Mouse (Mus musculus) thymus, postnatal 25 days (tissue): ENCODE measurements around the gene Eva1c.
A peak's percentile ranks its signal among the peaks of the same experiment; 100 is the strongest.

Experiments
- DNase-seq: peaks from one replicate; pipeline ENCODE4 v3.0.0; 2022

The Eva1c gene

DNA sequence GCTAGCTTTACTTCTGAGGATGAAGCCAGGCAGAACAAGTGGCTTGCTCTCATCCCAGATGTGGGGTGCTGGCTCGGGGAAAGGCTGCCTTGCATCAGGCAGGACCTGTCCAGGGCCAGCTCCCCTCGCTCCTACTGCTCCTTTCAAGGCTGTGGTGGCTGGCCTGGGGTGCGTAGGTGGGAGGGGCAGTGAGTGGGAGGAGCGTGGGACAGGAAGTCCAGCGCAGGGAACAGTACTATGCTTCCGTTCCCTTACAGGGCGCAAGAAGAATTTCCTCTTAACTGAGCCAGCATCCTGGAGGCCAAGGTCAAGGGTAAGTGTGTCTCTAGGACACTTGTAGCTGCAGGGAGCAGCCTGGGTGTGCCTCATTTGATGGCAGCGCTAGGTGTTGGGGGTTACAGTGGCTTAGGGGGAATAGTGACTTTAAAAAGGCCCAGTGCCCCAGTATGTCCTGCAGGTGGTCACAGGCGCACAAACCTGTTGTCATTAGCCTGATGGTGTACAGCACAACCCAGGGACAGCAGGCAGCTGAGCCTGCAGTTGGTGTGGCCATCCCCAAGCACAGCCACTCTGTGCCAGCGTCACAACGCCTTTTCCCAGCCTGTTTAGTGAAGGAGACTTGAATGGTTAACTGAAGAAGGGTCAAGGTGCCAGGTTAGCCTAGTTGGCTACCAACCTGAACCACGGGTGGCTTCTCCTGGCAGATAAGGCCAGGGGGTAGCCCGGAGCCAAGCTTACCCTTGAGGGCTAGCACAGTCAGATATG is 98.3 kb downstream of the Eva1c start:
- DNase-seq = no peak

DNA sequence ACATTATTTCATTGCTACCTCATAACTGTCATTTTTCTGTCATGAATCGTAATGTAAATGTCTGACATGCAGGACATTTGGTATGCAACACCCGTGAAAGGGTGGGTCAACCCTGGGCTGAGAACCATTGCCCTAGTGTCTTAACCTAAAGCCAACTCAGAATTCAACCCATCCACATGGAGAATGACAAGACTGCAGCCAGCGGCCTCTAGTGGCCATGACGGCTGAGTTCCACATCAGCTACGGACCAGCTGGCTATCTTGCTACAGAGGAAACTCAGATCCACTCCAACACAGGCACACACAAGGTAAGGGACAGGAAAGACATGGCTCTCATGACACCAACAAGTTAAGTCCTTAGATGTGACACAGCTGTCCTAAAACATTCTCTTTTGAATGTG is 98.9 kb downstream of the Eva1c start:
- peak; percentile 33 for DNase-seq

GRCm38 (mm10) chr16:90927446-90927845 is 100.9 kb downstream of the Eva1c start:
- DNase-seq = no peak

DNA sequence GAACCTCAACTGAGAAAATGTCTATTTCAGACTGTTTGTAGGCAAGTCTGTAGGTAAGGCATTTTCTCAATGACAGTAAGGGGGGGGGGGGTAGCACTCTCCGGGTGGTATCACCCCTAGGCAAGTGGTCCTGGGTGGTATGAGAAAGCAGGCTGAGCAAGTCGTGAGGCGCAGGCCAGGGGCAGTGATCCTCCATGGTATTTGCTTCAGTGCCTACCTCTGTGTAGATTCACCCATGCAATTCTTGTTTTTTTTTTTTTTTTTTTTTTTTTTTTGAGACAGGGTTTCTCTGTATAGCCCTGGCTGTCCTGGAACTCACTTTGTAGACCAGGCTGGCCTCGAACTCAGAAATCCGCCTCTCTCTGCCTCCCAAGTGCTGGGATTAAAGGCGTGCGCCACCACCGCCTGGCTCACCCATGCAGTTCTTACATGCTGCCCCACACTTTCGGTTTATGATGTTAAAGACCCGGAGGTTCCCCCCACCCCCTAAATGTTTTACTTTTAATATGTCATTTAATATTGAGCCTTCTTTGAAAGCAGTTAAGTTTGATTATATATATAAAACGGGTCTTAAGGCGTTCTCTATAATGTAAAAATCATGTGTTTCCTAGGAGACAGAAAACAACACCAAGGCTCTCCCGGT is 107.1 kb downstream of the Eva1c start:
- peak; percentile 7 for DNase-seq

DNA sequence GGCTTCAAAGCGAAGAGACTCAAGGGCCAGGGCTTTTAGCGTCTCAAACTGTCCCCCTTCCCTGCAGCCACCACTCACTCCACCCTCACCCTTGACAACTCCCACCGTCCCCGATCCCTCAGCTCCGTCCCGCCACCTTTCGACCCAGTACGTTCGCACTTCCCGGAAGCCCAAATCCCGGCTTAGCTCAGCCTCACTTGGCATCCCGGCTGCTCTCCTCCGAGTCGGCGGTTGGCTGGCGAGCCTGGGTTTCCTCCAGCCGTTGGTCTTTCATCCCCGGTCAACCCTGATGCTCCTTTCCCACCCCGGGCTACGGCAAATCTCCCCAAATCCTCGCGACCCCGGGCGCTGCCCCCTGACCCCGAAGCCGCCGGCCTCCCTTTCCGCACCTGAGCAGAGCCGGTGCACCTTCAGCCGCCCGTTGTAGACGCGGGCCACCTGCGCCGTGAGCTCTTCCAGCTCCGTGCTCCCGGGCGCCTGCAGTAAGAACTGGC is 107.7 kb downstream of the Eva1c start:
- DNase-seq = no peak

DNA sequence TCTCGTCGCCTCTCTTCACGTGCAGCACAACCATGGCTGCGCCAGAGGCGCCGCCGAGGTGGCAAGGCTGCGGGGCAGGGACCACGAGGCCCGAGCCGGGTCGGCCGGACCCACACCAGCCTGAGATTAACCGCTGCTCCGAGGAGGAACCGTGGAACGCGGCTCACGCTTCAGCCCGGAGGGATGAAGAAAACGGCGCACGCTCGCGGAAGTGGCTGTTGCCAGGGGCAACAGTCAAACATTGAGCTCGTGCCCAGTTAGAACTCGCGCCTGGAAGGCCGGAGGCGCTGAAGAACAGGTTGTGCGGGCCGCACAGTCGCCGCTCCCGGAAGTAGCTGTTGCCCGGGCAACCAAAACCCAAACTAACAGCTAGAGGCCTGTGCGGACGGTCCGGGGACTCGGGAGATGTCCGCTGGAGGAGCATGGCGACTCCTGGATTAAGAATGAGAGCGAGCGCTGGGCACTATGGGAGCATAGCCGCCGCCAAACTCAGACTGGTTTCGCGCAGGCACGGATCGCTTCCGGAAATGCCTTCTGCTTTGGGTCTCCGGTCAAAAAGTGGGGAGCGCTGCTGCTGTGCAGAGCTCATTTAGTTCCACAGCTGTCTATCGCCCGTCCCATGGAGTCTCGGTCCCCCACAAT is 108.3 kb downstream of the Eva1c start, which contains the start of gene Cfap298:
Cfap298 (minus strand) TSS at position 428 of the 642 bp plus-strand sequence.
- DNase-seq = peak; percentile 92

- no peak for DNase-seq
These were observed 114.7 kb downstream of the Eva1c start for GRCm38 (mm10) chr16:90941246-90941645.

- DNase-seq = no peak
These were observed 120.5 kb downstream of the Eva1c start for GRCm38 (mm10) chr16:90946977-90947376.

DNA sequence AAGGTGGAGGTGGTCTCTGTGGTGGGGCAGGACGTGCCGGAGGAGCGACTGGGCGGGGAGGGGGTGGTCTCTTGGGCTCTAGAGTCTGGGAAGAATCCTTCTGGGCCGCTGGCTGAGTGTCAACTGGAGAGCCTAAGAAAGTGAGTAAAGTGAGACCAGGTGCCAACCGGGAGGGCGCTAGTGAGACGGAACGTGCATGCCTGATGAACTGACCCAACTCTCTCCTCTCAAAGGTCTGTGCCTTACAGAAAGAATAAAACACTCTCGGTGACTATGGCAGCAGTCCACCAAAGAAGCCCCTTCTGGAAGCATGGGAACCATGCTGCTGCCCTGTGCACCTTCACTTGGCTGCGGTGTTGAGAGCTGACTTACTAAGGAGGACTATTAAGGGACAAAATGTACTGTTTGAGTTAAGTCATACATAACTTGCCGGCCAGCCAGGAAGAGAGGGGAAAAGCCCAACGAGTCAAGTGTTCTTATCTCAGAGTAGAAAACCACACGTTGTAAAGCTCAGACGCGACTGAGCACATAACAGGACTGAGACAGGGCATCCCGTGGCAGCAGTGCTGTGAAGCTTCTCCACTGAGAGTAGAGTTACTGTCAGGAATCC is 123.9 kb downstream of the Eva1c start:
- no peak for DNase-seq

DNA sequence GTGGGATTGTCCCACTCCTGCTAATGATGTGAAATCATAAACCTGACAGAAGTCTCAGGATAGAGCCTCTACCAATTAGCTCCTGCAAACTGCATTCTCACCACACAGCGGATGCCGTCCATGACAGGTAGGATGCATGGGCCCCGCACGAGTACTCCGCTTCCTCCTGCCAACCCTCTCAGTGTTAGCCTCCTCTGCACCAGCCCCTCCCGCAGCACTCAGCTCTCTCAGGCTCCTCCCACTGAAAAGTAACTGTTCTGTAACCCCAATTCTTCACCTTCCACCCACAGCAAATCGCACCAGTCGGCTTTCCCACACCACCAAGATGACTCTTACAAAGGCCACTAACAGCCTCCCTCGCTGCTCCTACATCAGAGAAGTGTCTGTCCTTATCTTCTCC is 126.6 kb downstream of the Eva1c start:
- no peak for DNase-seq

- no peak for DNase-seq
These were observed 127.3 kb downstream of the Eva1c start for GRCm38 (mm10) chr16:90953770-90954169.
